Mouse (Mus musculus) embryonic stem cell, embryonic (primary cell): ENCODE results near the gene 4930415O20Rik.

ENCODE experiments used
- CTCF ChIA-PET, 4 experiments: fragments of 300-600 bp in 2 of 4; fragments of 350-600 bp in 2 of 4; sonication (Branson Sonifier 250); formaldehyde crosslinking; loops; one replicate each; lab custom pipeline; 2022; ENCODE audit warnings: inconsistent platforms in 2 of 4; lab: Charles Lee
- POLR2A ChIA-PET, 4 experiments: fragments of 300-600 bp in 2 of 4; fragments of 350-600 bp in 2 of 4; sonication (Branson Sonifier 250); formaldehyde crosslinking; loops; one replicate each; lab custom pipeline; 2022; ENCODE audit warnings: antibody characterized with exemption in 4 of 4, inconsistent platforms in 1 of 4; lab: Charles Lee

The 4930415O20Rik gene

DNA sequence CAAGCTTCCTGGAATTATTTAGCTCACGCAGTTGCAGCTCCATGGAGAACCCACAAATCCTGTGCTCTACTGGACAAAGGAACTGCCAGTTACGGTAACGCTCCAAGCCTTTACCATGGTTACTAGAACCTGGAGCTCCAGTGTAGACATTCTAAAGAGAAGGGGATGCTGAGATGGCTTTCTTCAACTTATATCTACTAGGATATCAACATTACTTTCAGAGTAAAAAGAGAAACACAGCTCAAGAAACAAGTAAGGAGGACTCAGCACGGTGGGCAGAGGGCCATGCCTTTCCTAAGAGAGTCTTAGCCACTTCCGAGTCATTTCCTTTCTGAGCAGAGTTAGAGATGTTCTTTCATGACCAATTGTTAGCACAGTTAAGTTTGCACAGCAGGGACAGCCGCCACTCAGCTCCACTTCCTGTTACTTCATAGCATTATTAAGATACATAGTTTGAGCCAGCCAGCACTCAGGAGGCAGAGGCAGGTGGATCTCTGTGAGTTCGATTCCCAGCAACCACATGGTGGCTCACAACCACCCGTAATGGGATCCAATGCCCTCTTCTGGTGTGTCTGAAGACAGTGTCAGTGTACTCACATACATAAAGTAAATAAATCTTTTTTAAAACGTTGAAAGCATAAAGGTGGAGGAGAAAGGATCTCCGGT, at the start of gene 4930415O20Rik, which contains the start of gene Ccnt1:
TSS of gene 4930415O20Rik (plus strand) at position 132 of the 666 bp plus-strand sequence.
TSS of gene Ccnt1 (minus strand) at position 51 of the 666 bp plus-strand sequence.
- POLR2A ChIA-PET, result interaction anchor here in 2 of 4 experiments (0.5 to 3.8 kb wide), 17 partner anchors 13 to 1270 kb away, joined by 3 to 20 read pairs (median 3); partner anchors contain the start of genes Fkbp11 (in 1 of the 2) and Rnd1 (in 1 of the 2)

DNA sequence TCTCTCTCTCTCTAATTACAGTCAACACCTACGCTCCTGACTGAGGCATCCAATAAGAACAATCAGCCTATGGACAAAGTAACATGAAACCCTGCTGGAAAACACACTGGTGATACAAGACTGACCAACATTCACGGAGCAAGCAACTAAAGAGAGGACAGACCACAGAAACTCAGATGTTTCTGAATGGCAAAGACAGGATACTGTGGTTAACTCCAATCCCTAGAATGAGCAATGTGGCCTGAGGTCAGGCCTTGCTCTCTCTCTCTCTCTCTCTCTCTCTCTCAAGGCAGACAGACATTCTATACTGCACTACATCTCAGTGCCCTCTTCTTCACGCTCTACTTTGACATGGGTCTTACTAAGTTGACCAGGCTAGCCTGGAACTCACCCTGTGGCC, 49.6 kb upstream of the 4930415O20Rik start:
- ChIA-PET POLR2A (interaction anchor here in 1 of 4 experiments (2.3 to 3.6 kb wide), 3 partner anchors 11 to 15 kb away, joined by 8 to 27 read pairs (median 9); partner anchors contain the start of gene Kansl2), CTCF (no interaction called here)

More for the DNA sequence above, at the start of gene 4930415O20Rik, which contains the start of gene Ccnt1:
- CTCF ChIA-PET, result interaction anchor here in 3 of 4 experiments (0.8 to 1.2 kb wide), 3 partner anchors 10 to 52 kb away, joined by 3 read pairs; no protein-coding TSS in a partner anchor

DNA sequence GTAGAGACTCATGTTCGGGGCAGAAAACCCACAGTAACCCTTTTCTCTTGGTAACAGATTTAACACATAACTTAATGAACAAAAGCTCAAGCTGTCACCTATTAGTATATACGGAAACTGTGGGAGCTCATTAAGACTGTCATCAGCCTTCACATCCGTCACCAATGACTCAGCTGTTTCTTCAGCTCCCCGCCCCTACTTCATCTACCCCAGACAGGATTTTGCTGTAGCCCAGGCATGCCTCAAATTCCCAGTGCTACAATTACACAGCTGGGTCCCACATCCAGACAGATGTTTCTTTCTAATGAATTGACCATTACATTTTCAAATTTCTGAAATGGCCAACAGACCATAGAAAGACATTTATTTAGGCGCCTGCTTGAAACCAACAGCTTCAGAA, 44.7 kb upstream of the 4930415O20Rik start:
- ChIA-PET POLR2A (interaction anchor here (0.6 to 10.0 kb wide), 19 partner anchors 8 to 176 kb away, joined by 3 to 127 read pairs (median 4); partner anchors contain the start of genes Kansl2 (in 3 of the 4), 4930415O20Rik (in 1 of the 4) and Ccnt1 (in 1 of the 4)), CTCF (interaction anchor here in 2 of 4 experiments (1.0 to 1.1 kb wide), 2 partner anchors 8 to 9 kb away, joined by 4 to 12 read pairs; no protein-coding TSS in a partner anchor)

DNA sequence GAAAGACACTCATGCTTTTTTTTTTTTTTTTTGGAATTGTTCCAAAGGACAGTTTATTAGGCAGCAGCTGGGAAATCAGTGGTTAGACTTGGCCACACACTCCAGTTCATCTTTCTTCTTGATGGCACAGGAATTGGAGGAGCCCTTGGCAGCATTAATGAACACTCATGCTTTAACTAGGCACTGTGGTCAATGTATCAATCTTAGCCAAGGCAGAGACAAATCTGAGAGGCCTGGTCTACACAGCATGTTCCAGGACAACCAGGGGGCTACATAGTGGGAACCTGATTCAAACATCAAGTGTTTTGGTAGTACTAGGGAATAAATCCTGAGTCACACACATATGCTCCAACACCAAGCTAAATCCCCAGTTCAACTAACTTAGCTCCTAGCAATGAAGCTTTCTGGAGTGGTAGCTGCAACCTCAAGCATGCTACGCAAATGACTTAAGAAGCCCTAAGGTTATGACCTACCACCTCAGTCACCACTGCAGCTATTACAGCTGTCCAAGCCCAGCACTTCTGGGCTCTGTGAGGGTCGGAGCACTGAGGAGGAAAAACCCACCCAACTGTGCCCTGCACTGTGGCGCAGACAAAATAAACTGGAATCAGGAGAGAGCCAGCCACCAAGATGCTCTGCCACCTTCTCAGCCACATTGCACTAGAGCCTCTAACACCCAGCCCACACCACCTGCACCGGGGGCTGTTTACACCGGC, 43.6 kb upstream of the 4930415O20Rik start:
- POLR2A ChIA-PET, result interaction anchor here in 2 of 4 experiments (0.7 to 10.0 kb wide), 13 partner anchors 9 to 1477 kb away, joined by 3 to 127 read pairs (median 9); no protein-coding TSS in a partner anchor
- CTCF ChIA-PET, result interaction anchor here in 2 of 4 experiments (0.8 to 3.3 kb wide), 3 partner anchors 7 to 10 kb away, joined by 3 to 24 read pairs (median 11); no protein-coding TSS in a partner anchor

DNA sequence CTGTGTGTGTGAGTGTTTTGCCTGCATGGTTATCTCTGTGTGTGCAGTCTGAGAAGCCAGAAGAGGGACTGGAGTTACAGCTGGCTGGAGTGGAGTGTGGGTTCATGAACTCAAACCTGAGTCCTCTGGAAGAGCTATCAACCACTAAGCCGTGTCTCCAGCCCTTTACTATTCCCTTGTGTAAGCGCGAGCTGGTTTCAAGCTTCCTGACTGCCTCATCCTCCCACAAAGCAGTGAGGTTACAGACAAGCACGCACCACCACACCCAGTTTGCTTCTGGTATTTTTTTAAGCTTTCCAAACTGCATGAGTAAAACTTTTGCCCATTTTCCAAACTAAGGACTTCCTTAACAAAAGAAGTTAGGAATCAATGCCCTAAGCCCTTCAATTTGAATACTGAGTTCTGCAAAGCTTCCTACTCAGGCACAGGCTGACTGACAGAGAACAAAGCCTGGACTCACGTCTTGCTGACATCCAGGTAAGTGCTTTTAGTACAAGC, 42.7 kb upstream of the 4930415O20Rik start:
- POLR2A ChIA-PET, result interaction anchor here (0.7 to 10.0 kb wide), 23 partner anchors 9 to 502 kb away, joined by 3 to 127 read pairs (median 5); partner anchors contain the start of genes Fkbp11 (in 2 of the 4), 4930415O20Rik (in 1 of the 4), Arf3 (in 1 of the 4) and Ccnt1 (in 1 of the 4)
- CTCF ChIA-PET, result interaction anchor here in 3 of 4 experiments (0.5 to 3.3 kb wide), 8 partner anchors 8 to 1263 kb away, joined by 3 to 24 read pairs (median 4); no protein-coding TSS in a partner anchor

DNA sequence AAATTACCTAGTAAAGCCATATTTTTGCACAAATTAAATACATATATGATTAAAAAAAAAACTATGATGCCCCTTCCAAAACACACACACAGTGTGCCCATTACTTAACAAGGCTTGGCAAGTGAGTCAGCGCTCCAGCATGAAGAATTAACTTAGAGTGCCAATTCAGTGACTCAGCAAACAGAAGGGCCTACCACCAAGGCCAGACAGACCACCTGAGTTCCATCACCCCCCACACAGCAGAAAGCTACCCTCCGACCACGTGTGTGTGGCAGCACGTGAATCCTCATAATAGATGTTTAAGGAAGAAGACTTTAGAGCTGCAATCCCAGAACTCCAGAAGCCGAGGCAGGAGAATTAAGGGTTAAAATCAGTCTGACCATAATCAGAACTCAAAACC, 38.5 kb upstream of the 4930415O20Rik start:
- ChIA-PET CTCF (interaction anchor here in 1 of 4 experiments (1.1 kb wide), 1 partner anchor 15 kb away, joined by 4 read pairs; no protein-coding TSS in a partner anchor), POLR2A (interaction anchor here (0.5 to 10.0 kb wide), 23 partner anchors 9 to 1865 kb away, joined by 3 to 127 read pairs (median 4); partner anchors contain the start of genes 4930415O20Rik (in 1 of the 4), Cacnb3 (in 1 of the 4) and Ccnt1 (in 1 of the 4))

DNA sequence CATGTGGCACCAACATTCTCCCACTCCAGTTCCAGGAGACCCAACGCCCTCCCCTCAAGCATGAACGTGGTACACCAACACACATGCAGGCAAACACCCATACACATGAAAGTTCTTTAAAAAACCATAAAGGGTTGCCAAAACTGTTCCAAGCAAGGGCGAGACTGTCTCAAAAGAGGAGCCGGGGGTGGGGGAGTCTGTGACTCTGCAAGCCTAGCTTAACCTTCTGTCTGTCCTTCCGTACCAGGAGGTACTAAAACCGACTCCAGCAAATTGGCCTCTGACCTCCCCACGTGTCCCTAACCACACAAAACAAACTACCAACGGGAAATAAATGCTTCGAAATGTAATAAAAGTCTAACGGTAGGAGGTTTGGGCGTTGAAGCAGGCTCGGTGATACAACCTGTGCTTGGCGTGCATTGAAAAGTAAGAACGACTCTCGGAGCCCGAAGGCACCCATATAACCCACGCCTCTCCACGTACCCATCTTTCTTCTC, 37.7 kb upstream of the 4930415O20Rik start:
- POLR2A ChIA-PET, result interaction anchor here in 3 of 4 experiments (0.6 to 10.0 kb wide), 14 partner anchors 8 to 98 kb away, joined by 3 to 127 read pairs (median 4); partner anchors contain the start of gene Cacnb3 (in 2 of the 3)

DNA sequence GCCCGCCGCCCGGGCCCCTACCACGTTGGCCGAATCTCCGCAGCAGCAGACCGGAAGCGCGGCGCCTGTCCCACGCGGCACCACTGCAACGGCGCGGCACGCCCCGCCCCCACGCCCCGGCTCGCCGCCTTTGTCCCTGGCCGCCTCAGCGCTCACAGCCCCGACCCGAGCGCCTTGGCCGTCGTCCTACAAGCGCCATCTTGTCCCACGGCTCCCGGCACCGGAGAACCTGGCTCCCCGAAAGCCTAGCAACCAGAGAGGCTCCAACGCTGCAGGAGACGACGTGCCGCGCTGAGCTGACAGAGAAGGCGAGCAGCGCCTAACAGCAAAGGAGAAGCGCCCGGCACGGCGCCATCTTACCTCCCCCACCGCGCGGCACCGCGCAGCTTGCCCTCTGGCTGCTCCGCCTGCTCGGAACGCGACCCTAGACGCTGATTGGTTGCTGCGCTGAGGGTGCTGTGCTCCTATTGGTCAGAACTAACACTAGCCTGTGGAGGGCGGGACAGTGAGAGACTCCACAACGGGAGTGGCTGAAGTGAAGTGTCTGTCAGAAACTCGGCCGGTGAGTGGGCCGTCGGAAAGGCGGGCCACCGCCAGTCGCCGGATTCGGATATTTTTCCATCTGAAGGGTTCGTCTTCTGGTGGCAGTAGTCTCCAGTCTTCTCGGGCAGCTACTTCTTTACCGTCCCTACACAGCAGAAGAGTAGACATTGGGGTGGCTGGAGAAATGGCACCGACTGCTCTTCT, 36.8 kb upstream of the 4930415O20Rik start, which contains the start of gene Kansl2:
TSS of gene Kansl2 (minus strand) at position 384 of the 747 bp plus-strand sequence.
- ChIA-PET CTCF (interaction anchor here in 3 of 4 experiments (0.6 to 1.3 kb wide), 6 partner anchors 10 to 46 kb away, joined by 3 to 6 read pairs (median 3); no protein-coding TSS in a partner anchor), POLR2A (interaction anchor here (0.5 to 10.0 kb wide), 31 partner anchors 8 to 541 kb away, joined by 3 to 127 read pairs (median 4); partner anchors contain the start of genes Cacnb3 (in 1 of the 4) and Rnd1 (in 1 of the 4))

More for the DNA sequence above, 37.7 kb upstream of the 4930415O20Rik start:
- CTCF ChIA-PET, result interaction anchor here in 1 of 4 experiments (1.1 kb wide), 1 partner anchor 16 kb away, joined by 4 read pairs; no protein-coding TSS in a partner anchor

DNA sequence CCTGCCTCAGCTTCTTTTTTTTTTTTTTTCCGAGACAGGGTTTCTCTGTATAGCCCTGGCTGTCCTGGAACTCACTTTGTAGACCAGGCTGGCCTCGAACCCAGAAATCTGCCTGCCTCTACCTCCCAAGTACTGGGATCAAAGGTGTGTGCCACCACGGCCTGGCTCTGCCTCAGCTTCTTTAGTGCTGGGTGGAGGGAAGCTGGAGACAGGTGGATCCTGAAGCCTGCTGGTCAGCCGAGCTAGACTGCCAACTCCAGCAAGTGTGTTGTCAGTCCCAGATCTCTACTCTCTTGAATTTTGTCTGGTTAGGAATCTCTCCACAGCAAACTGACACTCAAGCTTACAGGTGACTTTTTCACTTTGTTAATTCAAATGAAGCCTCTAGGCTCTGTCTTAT, 34.9 kb upstream of the 4930415O20Rik start:
- POLR2A ChIA-PET, result interaction anchor here in 3 of 4 experiments (1.0 to 3.3 kb wide), 16 partner anchors 8 to 111 kb away, joined by 3 to 23 read pairs (median 5); no protein-coding TSS in a partner anchor
- CTCF ChIA-PET, result interaction anchor here in 2 of 4 experiments (0.7 to 0.9 kb wide), 2 partner anchors 9 to 82 kb away, joined by 3 to 4 read pairs; no protein-coding TSS in a partner anchor

DNA sequence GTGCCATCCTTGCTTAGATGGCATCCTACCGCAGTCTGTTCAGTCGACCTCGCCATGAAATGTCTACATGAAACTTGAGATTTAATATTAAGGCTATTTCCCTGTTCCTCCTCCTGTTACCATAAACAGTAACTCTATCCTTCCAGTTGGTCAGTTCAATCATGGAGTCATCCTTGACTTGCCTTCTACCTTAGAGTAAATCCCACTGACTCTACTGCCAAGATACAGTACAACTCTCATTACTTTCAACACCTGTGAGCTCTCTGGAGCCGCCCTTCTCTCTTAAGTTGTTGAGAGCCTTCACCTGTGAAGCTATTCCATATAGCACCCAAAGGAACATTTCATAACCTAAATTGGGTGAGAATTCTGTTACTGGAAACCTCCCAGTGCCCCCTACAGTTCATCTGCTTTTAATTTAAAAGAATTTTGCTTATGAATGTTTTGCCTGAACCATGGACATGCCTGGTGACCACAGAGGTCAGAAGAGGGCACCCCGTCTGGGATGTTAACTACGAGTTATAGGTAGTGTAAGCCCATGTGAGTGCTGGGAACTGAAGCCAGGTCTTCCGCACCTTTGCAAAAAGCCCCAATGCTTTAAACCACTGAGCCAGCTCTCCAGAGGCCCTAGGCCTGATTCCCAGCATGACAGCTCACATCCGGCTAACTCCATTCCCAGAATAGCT, 33.8 kb upstream of the 4930415O20Rik start:
- POLR2A ChIA-PET, result interaction anchor here in 3 of 4 experiments (0.6 to 3.3 kb wide), 20 partner anchors 8 to 844 kb away, joined by 3 to 23 read pairs (median 5); no protein-coding TSS in a partner anchor
- CTCF ChIA-PET, result interaction anchor here in 1 of 4 experiments (0.7 kb wide), 1 partner anchor 646 kb away, joined by 3 read pairs; no protein-coding TSS in a partner anchor

DNA sequence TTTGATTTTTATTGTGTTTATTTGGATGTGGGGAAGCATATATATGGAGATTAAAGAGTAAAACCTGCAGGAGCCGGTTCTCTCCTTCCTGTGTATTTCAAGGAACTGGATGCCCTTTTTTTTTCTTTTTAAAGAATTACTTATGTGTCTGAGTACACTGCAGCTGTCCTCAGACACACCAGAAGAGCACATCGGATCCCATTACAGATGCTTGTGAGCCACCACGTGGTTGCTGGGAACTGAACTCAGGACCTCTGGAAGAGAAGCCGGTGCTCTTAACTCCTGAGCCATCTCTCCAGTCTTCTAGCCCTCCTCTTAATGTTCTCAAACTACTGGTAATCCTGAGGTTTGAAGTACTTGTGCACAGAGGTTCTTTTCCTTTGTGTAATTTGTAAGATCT, 32.9 kb upstream of the 4930415O20Rik start:
- CTCF ChIA-PET, result interaction anchor here in 1 of 4 experiments (0.9 kb wide), 1 partner anchor 14 kb away, joined by 3 read pairs; no protein-coding TSS in a partner anchor
- POLR2A ChIA-PET, result interaction anchor here in 2 of 4 experiments (0.6 to 3.3 kb wide), 7 partner anchors 7 to 845 kb away, joined by 3 to 23 read pairs (median 7); no protein-coding TSS in a partner anchor

DNA sequence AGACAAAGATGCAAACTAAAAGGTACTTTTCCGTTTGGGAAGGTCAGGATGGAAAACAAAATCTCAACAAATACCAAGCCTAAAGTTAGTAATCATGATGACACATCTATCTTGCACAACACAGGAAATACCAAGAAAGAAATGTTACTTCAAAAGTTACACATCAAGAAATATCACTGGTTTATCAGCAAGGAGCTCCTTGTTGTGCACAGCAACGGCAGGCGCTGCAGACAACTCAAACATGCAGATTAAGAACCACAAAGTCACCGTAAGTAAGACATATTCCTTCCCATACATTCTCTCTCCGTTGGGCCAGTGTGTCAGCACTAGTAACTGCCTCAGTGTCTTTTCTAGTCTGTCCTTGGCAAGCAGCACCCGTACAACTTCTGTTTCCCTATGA, 29.7 kb upstream of the 4930415O20Rik start:
- CTCF ChIA-PET, result interaction anchor here in 2 of 4 experiments (0.6 to 1.2 kb wide), 2 partner anchors 24 to 27 kb away, joined by 3 to 4 read pairs; no protein-coding TSS in a partner anchor

DNA sequence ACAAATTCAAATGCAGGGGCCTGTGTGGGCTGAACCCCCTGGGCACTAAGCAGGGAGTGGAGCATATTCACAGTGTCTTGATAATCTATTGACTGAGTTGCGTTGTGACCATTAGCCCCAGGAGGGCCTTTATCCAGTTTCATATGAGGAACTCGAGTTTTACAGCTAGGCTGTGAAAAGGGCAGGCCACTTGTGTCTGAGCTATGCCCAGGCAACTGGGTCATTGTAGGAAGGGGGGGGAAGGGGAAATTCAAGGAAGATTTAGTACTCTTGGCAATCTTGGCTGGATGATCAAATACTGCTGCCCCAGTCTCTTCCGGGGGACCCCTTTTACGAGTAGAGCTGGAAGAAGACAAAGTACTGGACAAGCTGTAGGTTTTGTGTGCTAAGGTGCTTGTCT, 27.5 kb upstream of the 4930415O20Rik start:
- POLR2A ChIA-PET, result interaction anchor here (0.7 to 2.6 kb wide), 25 partner anchors 9 to 220 kb away, joined by 3 to 13 read pairs (median 5); partner anchors contain the start of genes Kansl2 (in 3 of the 4), Arf3 (in 1 of the 4) and Fkbp11 (in 1 of the 4)
- CTCF ChIA-PET, result interaction anchor here in 3 of 4 experiments (0.8 to 1.5 kb wide), 4 partner anchors 9 to 26 kb away, joined by 3 to 4 read pairs (median 4); partner anchors contain the start of gene Kansl2 (in 1 of the 3)

More for the DNA sequence above, 29.7 kb upstream of the 4930415O20Rik start:
- POLR2A ChIA-PET, result interaction anchor here in 2 of 4 experiments (1.0 to 2.3 kb wide), 9 partner anchors 8 to 136 kb away, joined by 3 to 8 read pairs (median 4); partner anchors contain the start of gene Rnd1 (in 1 of the 2)

DNA sequence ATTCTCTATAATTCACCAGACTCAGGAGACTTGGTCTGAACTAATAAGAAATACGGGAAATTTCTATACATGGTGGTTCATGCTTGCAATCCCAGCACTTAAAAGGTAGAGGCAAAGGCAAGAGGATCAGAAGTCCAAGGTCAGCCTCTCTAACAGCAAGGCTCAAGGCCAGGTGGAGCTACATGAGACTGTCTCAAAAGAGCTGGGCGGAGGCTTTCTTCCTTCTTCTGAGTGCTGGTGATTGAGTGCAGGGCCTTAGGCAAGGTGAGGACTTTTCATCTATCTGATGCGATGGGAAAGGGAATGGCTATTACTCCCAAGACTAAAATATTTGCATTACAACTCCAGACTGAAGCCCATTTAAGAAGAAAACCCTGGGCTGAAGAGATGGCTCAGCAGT, 25.7 kb upstream of the 4930415O20Rik start:
- ChIA-PET POLR2A (interaction anchor here in 3 of 4 experiments (0.5 to 2.6 kb wide), 24 partner anchors 8 to 685 kb away, joined by 3 to 14 read pairs (median 4); partner anchors contain the start of gene Kansl2 (in 2 of the 3)), CTCF (interaction anchor here in 1 of 4 experiments (0.9 to 1.6 kb wide), 5 partner anchors 9 to 86 kb away, joined by 3 to 4 read pairs (median 3); partner anchors contain the start of gene Kansl2)

DNA sequence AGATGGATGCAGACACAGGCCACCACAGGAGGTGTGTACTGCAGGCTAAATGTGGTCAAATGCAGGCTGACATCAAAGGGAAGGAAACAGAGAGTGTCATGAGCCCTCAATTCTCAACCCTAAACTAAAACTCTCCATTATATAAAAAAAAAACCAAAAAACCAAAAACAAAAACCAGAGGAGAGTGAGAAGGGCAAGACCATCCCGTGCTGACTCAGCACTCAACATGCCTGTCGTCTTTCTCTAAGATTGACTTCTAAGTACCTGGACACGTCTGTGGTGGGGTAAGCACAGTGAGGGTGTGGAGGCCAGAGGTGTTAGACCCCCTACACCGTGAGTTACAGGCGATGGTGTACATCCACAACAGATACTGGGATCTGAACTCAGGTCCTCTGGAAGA, 24.0 kb upstream of the 4930415O20Rik start:
- CTCF ChIA-PET, result no interaction called here

More for the DNA sequence above, 24.0 kb upstream of the 4930415O20Rik start:
- POLR2A ChIA-PET, result interaction anchor here in 1 of 4 experiments (1.8 kb wide), 1 partner anchor 18 kb away, joined by 5 read pairs; no protein-coding TSS in a partner anchor
